ENCODE assay signal across 29 mouse cellular contexts in genomic region chr13:96984688-96985087, GRCm38 (mm10). TPM values are rescaled to one million over a fixed set of nuclear protein-coding genes. Genes with fewer than 3 reads are reported as not detected.
"Had no signal": no experiment of that assay in that cellular context is flagged by ENCODE, and none has a peak within 500 bp of the region (broad histone marks: within the 10 kb centered on the region; RNA-seq: fewer than 3 reads in every experiment).

No protein-coding gene starts in this region.

- H3K4me2 ChIP-seq: limb, embryonic 12.5 days; limb, embryonic 15.5 days; midbrain, embryonic 12.5 days; neural tube, embryonic 13.5 days; stomach, embryonic 15.5 days had no signal

- H3K4me3 ChIP-seq: kidney, embryonic 15.5 days; limb, embryonic 12.5 days; limb, embryonic 15.5 days; midbrain, embryonic 12.5 days; myocyte; neural tube, embryonic 13.5 days; stomach, embryonic 15.5 days had no signal

- H3K9ac ChIP-seq: kidney, embryonic 15.5 days; limb, embryonic 12.5 days; limb, embryonic 15.5 days; midbrain, embryonic 12.5 days; neural tube, embryonic 13.5 days; stomach, embryonic 15.5 days had no signal

- H3K4me1 ChIP-seq: midbrain, embryonic 12.5 days; stomach, embryonic 15.5 days had no signal

- H3K27me3 ChIP-seq: kidney, embryonic 15.5 days; limb, embryonic 12.5 days; limb, embryonic 15.5 days; midbrain, embryonic 12.5 days; neural tube, embryonic 13.5 days; stomach, embryonic 15.5 days had no signal

- DNase-seq: kidney, adult 8-10 months; kidney, postnatal 10 days; kidney, postnatal 4 days; left cerebral cortex, postnatal 4 days; lung, adult 2 months; lung, postnatal 14 days; lung, postnatal 4 days; retina, postnatal 1 day; right cerebral cortex, postnatal 25 days; spleen, adult 18-20 months; thymus, postnatal 25 days had no signal

- H3K9me3 ChIP-seq: kidney, embryonic 15.5 days; limb, embryonic 12.5 days; limb, embryonic 15.5 days; midbrain, embryonic 12.5 days; neural tube, embryonic 13.5 days; stomach, embryonic 15.5 days had no signal

- H3K27ac ChIP-seq: limb, embryonic 12.5 days; limb, embryonic 15.5 days; midbrain, embryonic 12.5 days; neural tube, embryonic 13.5 days; stomach, embryonic 15.5 days had no signal

- H3K36me3 ChIP-seq: kidney, embryonic 15.5 days; limb, embryonic 12.5 days; limb, embryonic 15.5 days; midbrain, embryonic 12.5 days; neural tube, embryonic 13.5 days; stomach, embryonic 15.5 days had no signal

- ATAC-seq: intestine, postnatal 0 days; midbrain, embryonic 16.5 days had no signal

RNA-seq across cellular contexts. Expression of gene 1700029F12Rik, which starts 49.5 kb away (rescaled TPM):
- total RNA-seq: layer of hippocampus, adult 18-20 months; layer of hippocampus, postnatal 14 days; left cerebral cortex, adult 8-10 months; left cerebral cortex, postnatal 14 days; left cerebral cortex, postnatal 4 days; megakaryocyte progenitor cell, adult 5-6 weeks; megakaryocyte-erythroid progenitor cell, adult 5-6 weeks; monocyte, adult 5-6 weeks; neutrophil, adult 5-6 weeks had no signal
- polyA plus RNA-seq: intestine, postnatal 0 days; kidney, embryonic 15.5 days; limb, embryonic 12.5 days; limb, embryonic 15.5 days; lung, adult 2 months; lung, embryonic 16.5 days; midbrain, embryonic 12.5 days; midbrain, embryonic 16.5 days; myocyte; neural tube, embryonic 13.5 days; stomach, embryonic 15.5 days had no signal
